Mouse (Mus musculus): ENCODE measurements around the gene 1700029F12Rik. TPM values are rescaled to one million over a fixed set of nuclear protein-coding genes. Genes with fewer than 3 reads are reported as not detected.

1700029F12Rik gene
- polyA plus RNA-seq, 1 experiment from 2014 or later, result not detected

- ATAC-seq (ENCODE audit: insufficient number of reproducible peaks, low FRiP score), result no peak
- Histone ChIP-seq H3K27me3 (replicated peaks) (no peaks in the 10 kb centered on the region), H3K27ac (ENCODE audit: poor library complexity, severe bottlenecking) (no peak overlapping the region), H3K4me3 (no peak overlapping the region), H3K9ac (no peak overlapping the region), H3K4me1 (replicated peaks) (no peaks in the 10 kb centered on the region), H3K9me3 (replicated peaks) (no peaks in the 10 kb centered on the region), H3K4me2 (no peak overlapping the region), H3K36me3 (no peaks in the 10 kb centered on the region)
- 78% methylated on average over 13 of the region's 13 CpGs for WGBS
Measured at GRCm38 (mm10) chr13:97030075-97030474, 4.1 kb downstream of the 1700029F12Rik start.

GRCm38 (mm10) chr13:97021906-97022305, 12.3 kb downstream of the 1700029F12Rik start:
- Histone ChIP-seq H3K4me3 (no peak overlapping the region), H3K4me1 (replicated peaks) (peaks cover 14% of the 10 kb centered on the region), H3K9me3 (replicated peaks) (no peaks in the 10 kb centered on the region), H3K9ac (no peak overlapping the region), H3K27me3 (replicated peaks) (no peaks in the 10 kb centered on the region), H3K27ac (ENCODE audit: poor library complexity, severe bottlenecking) (no peak overlapping the region), H3K4me2 (0 out of 2 replicates have a peak overlapping the region, but pooled peaks have one; percentile 16), H3K36me3 (no peaks in the 10 kb centered on the region)
- ATAC-seq (ENCODE audit: insufficient number of reproducible peaks, low FRiP score), result no peak
- WGBS, result 2% methylated on average over 4 of the region's 4 CpGs

- Histone ChIP-seq H3K27me3 (replicated peaks) (no peaks in the 10 kb centered on the region), H3K36me3 (no peaks in the 10 kb centered on the region), H3K9me3 (replicated peaks) (peaks cover 5% of the 10 kb centered on the region), H3K9ac (no peak overlapping the region), H3K4me2 (no peak overlapping the region), H3K4me3 (no peak overlapping the region), H3K4me1 (replicated peaks) (peaks cover 14% of the 10 kb centered on the region), H3K27ac (ENCODE audit: poor library complexity, severe bottlenecking) (no peak overlapping the region)
- no peak for ATAC-seq (ENCODE audit: insufficient number of reproducible peaks, low FRiP score)
- 85% methylated on average over 5 of the region's 5 CpGs for WGBS
Measured at GRCm38 (mm10) chr13:97020122-97020521, 14.0 kb downstream of the 1700029F12Rik start.

- Histone ChIP-seq H3K4me1 (replicated peaks) (peaks cover 14% of the 10 kb centered on the region), H3K27ac (ENCODE audit: poor library complexity, severe bottlenecking) (no peak overlapping the region), H3K9me3 (replicated peaks) (peaks cover 5% of the 10 kb centered on the region), H3K27me3 (replicated peaks) (no peaks in the 10 kb centered on the region), H3K36me3 (no peaks in the 10 kb centered on the region), H3K4me3 (no peak overlapping the region), H3K9ac (no peak overlapping the region), H3K4me2 (no peak overlapping the region)
- no peak for ATAC-seq (ENCODE audit: insufficient number of reproducible peaks, low FRiP score)
- 73% methylated on average over 3 of the region's 3 CpGs for WGBS
Measured at GRCm38 (mm10) chr13:97017711-97018110, 16.5 kb downstream of the 1700029F12Rik start.

- no peaks in the 10 kb centered on the region for H3K36me3 ChIP-seq
- H3K9me3 ChIP-seq (replicated peaks), result peaks cover 5% of the 10 kb centered on the region
- WGBS, result 80% methylated on average over 4 of the region's 4 CpGs
- ATAC-seq (ENCODE audit: insufficient number of reproducible peaks, low FRiP score), result no peak
- no peak overlapping the region for H3K4me2 ChIP-seq
- no peaks in the 10 kb centered on the region for H3K27me3 ChIP-seq (replicated peaks)
- H3K9ac ChIP-seq, result no peak overlapping the region
- H3K27ac ChIP-seq (ENCODE audit: poor library complexity, severe bottlenecking), result no peak overlapping the region
- H3K4me3 ChIP-seq, result no peak overlapping the region
- 0 out of 2 replicates have a peak, but pooled peaks cover 3% of the 10 kb centered on the region for H3K4me1 ChIP-seq (replicated peaks)
Measured at GRCm38 (mm10) chr13:97014366-97014765, 19.8 kb downstream of the 1700029F12Rik start.

GRCm38 (mm10) chr13:97008266-97009153, 25.7 kb downstream of the 1700029F12Rik start:
- 2% methylated on average over 19 of the region's 19 CpGs for WGBS
- Histone ChIP-seq H3K9ac (peak overlapping the region; percentile 71), H3K4me3 (peak overlapping the region; percentile 57), H3K27me3 (replicated peaks) (no peaks in the 10 kb centered on the region), H3K4me2 (peak overlapping the region; percentile 81), H3K36me3 (no peaks in the 10 kb centered on the region), H3K27ac (ENCODE audit: poor library complexity, severe bottlenecking) (no peak overlapping the region), H3K4me1 (replicated peaks) (peaks cover 3% of the 10 kb centered on the region; the same call in 1 of the 2 replicates), H3K9me3 (replicated peaks) (no peaks in the 10 kb centered on the region)
- peak; percentile 54; the same call in 1 of the 2 replicates for ATAC-seq (ENCODE audit: insufficient number of reproducible peaks, low FRiP score)

GRCm38 (mm10) chr13:97007501-97008265, 26.5 kb downstream of the 1700029F12Rik start:
- WGBS, result under 1% methylated on average over 20 of the region's 21 CpGs
- peaks cover 3% of the 10 kb centered on the region; the same call in 1 of the 2 replicates for H3K4me1 ChIP-seq (replicated peaks)
- peak overlapping the region; percentile 71 for H3K9ac ChIP-seq
- peak overlapping the region; percentile 57 for H3K4me3 ChIP-seq
- no peaks in the 10 kb centered on the region for H3K9me3 ChIP-seq (replicated peaks)
- no peaks in the 10 kb centered on the region for H3K27me3 ChIP-seq (replicated peaks)
- peak overlapping the region; percentile 81 for H3K4me2 ChIP-seq
- H3K27ac ChIP-seq (ENCODE audit: poor library complexity, severe bottlenecking), result no peak overlapping the region
- no peaks in the 10 kb centered on the region for H3K36me3 ChIP-seq
- peak; percentile 60; the same call in 1 of the 2 replicates for ATAC-seq (ENCODE audit: insufficient number of reproducible peaks, low FRiP score)

- Histone ChIP-seq H3K27me3 (replicated peaks) (no peaks in the 10 kb centered on the region), H3K9me3 (replicated peaks) (no peaks in the 10 kb centered on the region), H3K4me2 (peak overlapping the region; percentile 81), H3K27ac (ENCODE audit: poor library complexity, severe bottlenecking) (no peak overlapping the region), H3K4me3 (peak overlapping the region; percentile 57; the same call in 1 of the 2 replicates), H3K9ac (no peak overlapping the region), H3K4me1 (replicated peaks) (peaks cover 3% of the 10 kb centered on the region; the same call in 1 of the 2 replicates), H3K36me3 (no peaks in the 10 kb centered on the region)
- ATAC-seq (ENCODE audit: insufficient number of reproducible peaks, low FRiP score), result no peak
- 49% methylated on average over 2 of the region's 2 CpGs for WGBS
Measured at GRCm38 (mm10) chr13:97006784-97007183, 27.4 kb downstream of the 1700029F12Rik start.

GRCm38 (mm10) chr13:96997080-96997479, 37.1 kb downstream of the 1700029F12Rik start:
- no peaks in the 10 kb centered on the region for H3K36me3 ChIP-seq
- no peaks in the 10 kb centered on the region for H3K4me1 ChIP-seq (replicated peaks)
- WGBS, result 57% methylated on average over 1 of the region's 1 CpGs

GRCm38 (mm10) chr13:96995243-96995642, 38.9 kb downstream of the 1700029F12Rik start:
- no peak overlapping the region for H3K9ac ChIP-seq
- WGBS, result 44% methylated on average over 5 of the region's 5 CpGs
- ATAC-seq (ENCODE audit: insufficient number of reproducible peaks, low FRiP score), result no peak

More at GRCm38 (mm10) chr13:96997080-96997479, 37.1 kb downstream of the 1700029F12Rik start:
- no peak for ATAC-seq (ENCODE audit: insufficient number of reproducible peaks, low FRiP score)
- H3K27me3 ChIP-seq (replicated peaks), result no peaks in the 10 kb centered on the region
- H3K4me3 ChIP-seq, result no peak overlapping the region
- H3K27ac ChIP-seq (ENCODE audit: poor library complexity, severe bottlenecking), result no peak overlapping the region
- H3K9me3 ChIP-seq (replicated peaks), result 0 out of 2 replicates have a peak, but pooled peaks cover 4% of the 10 kb centered on the region
- H3K4me2 ChIP-seq, result no peak overlapping the region
- H3K9ac ChIP-seq, result no peak overlapping the region

More at GRCm38 (mm10) chr13:96995243-96995642, 38.9 kb downstream of the 1700029F12Rik start:
- H3K4me1 ChIP-seq (replicated peaks), result no peaks in the 10 kb centered on the region
- no peak overlapping the region for H3K27ac ChIP-seq (ENCODE audit: poor library complexity, severe bottlenecking)
- H3K9me3 ChIP-seq (replicated peaks), result 0 out of 2 replicates have a peak, but pooled peaks cover 4% of the 10 kb centered on the region
- no peak overlapping the region for H3K4me3 ChIP-seq
- H3K36me3 ChIP-seq, result no peaks in the 10 kb centered on the region
- H3K27me3 ChIP-seq (replicated peaks), result no peaks in the 10 kb centered on the region
- H3K4me2 ChIP-seq, result no peak overlapping the region

Data from heart, embryonic 12.5 days (tissue).